Mouse (Mus musculus) MEL (cell line): Measurements from ENCODE around the gene Rhov. TPM values are rescaled to one million over a fixed set of nuclear protein-coding genes. Genes with fewer than 3 reads are reported as not detected.
A peak's percentile ranks its signal among the peaks of the same experiment; 100 is the strongest.

Source experiments
- DNase-seq: peaks from one replicate; pipeline ENCODE4 v3.0.0; 2011; ENCODE audit warnings: low read depth, low spot score
- H3K27ac ChIP-seq: 2 replicates; pipeline ENCODE4 v1.5.1; 2012; ENCODE audit warnings: low read depth, mild to moderate bottlenecking, control low read depth, low read length, moderate library complexity; ENCODE audit not compliant: control insufficient read depth
- H3K27me3 ChIP-seq, 2 experiments: fragments of 150-350 bp in 1 of 2; sonication (generic) in 1 of 2; 2 replicates each; pipeline ENCODE4 v1.6.1; 2012; ENCODE audit warnings: low read length in 2 of 2, mild to moderate bottlenecking in 2 of 2, improper control_type of control experiment in 1 of 2, moderate library complexity in 1 of 2; ENCODE audit not compliant: insufficient read depth in 2 of 2, control insufficient read depth in 1 of 2
- H3K36me3 ChIP-seq, 2 experiments: 2 replicates each; pipeline ENCODE4 v1.6.1; 2012 to 2014; ENCODE audit warnings: low read length in 2 of 2, improper control_type of control experiment in 1 of 2, inconsistent platforms in 1 of 2, mild to moderate bottlenecking in 1 of 2; ENCODE audit not compliant: insufficient read depth in 2 of 2, control insufficient read depth in 1 of 2
- H3K4me1 ChIP-seq, 2 experiments: fragments of 150-350 bp in 1 of 2; sonication (generic) in 1 of 2; 2 replicates each; pipeline ENCODE4 v1.6.1; 2012; ENCODE audit warnings: low read length in 2 of 2, improper control_type of control experiment in 1 of 2, mild to moderate bottlenecking in 1 of 2; ENCODE audit not compliant: insufficient read depth in 2 of 2, control insufficient read depth in 1 of 2
- H3K4me3 ChIP-seq, 2 experiments: fragments of 150-350 bp in 1 of 2; sonication (generic) in 1 of 2; 2 replicates each; pipeline ENCODE4 v1.5.1; 2012; ENCODE audit warnings: low read depth in 2 of 2, low read length in 2 of 2, mild to moderate bottlenecking in 2 of 2, moderate library complexity in 2 of 2, control low read depth in 1 of 2, improper control_type of control experiment in 1 of 2; ENCODE audit not compliant: control insufficient read depth in 1 of 2, insufficient read depth in 1 of 2
- H3K79me2 ChIP-seq: 2 replicates; pipeline ENCODE4 v1.6.1; 2012; ENCODE audit warnings: mild to moderate bottlenecking, low read length, moderate library complexity; ENCODE audit not compliant: control insufficient read depth, poor library complexity, insufficient read depth
- H3K9ac ChIP-seq: 2 replicates; pipeline ENCODE4 v1.6.1; 2012; ENCODE audit warnings: low read depth, mild to moderate bottlenecking, control low read depth, low read length, moderate library complexity; ENCODE audit not compliant: control insufficient read depth, poor library complexity, severe bottlenecking
- H3K9me3 ChIP-seq: fragments of 150-350 bp; sonication (generic); replicated peaks from 2 replicates; pipeline ENCODE4 v1.6.1; 2012; ENCODE audit warnings: mild to moderate bottlenecking, low read length, improper control_type of control experiment, moderate library complexity; ENCODE audit not compliant: insufficient read depth
- CHD1 ChIP-seq: IDR thresholded peaks from 2 replicates; pipeline ENCODE4 v1.6.1; 2012; ENCODE audit warnings: low read depth, mild to moderate bottlenecking, inconsistent platforms, low read length, improper control_type of control experiment
- CTCF ChIP-seq, 3 experiments: IDR thresholded peaks in 2 of 3; conservative IDR thresholded peaks in 1 of 3; 2 replicates each; pipeline ENCODE4 v1.5.1; 2011 to 2012; ENCODE audit warnings: low read length in 3 of 3, low read depth in 2 of 3, mild to moderate bottlenecking in 2 of 3, improper control_type of control experiment in 1 of 3, inconsistent platforms in 1 of 3, mixed read lengths in 1 of 3, moderate library complexity in 1 of 3; ENCODE audit not compliant: control insufficient read depth in 1 of 3, insufficient read depth in 1 of 3, poor library complexity in 1 of 3, severe bottlenecking in 1 of 3
- E2F4 ChIP-seq: IDR thresholded peaks from 2 replicates; pipeline ENCODE4 v1.6.1; 2011; ENCODE audit warnings: low read depth, low read length, improper control_type of control experiment, borderline replicate concordance
- ELF1 ChIP-seq: IDR thresholded peaks from 2 replicates; pipeline ENCODE4 v1.6.1; 2014; ENCODE audit warnings: low read depth, mild to moderate bottlenecking, inconsistent platforms, low read length, improper control_type of control experiment, moderate library complexity
- EP300 ChIP-seq, 2 experiments: IDR thresholded peaks; 2 replicates each; pipeline ENCODE4 v1.6.1; 2011; ENCODE audit warnings: improper control_type of control experiment in 2 of 2, low read length in 2 of 2, low read depth in 1 of 2, mild to moderate bottlenecking in 1 of 2
- ETS1 ChIP-seq: IDR thresholded peaks from 2 replicates; pipeline ENCODE4 v1.6.1; 2012; ENCODE audit warnings: low read depth, mild to moderate bottlenecking, inconsistent platforms, low read length, improper control_type of control experiment, moderate library complexity
- GABPA ChIP-seq: IDR thresholded peaks from 2 replicates; pipeline ENCODE4 v1.6.1; 2012; ENCODE audit warnings: low read depth, mild to moderate bottlenecking, inconsistent platforms, low read length, improper control_type of control experiment, moderate library complexity
- MAZ ChIP-seq: IDR thresholded peaks from 2 replicates; pipeline ENCODE4 v1.6.1; 2012; ENCODE audit warnings: low read depth, mild to moderate bottlenecking, inconsistent platforms, low read length, improper control_type of control experiment
- MYC ChIP-seq: IDR thresholded peaks from 2 replicates; pipeline ENCODE4 v1.6.1; 2011; ENCODE audit warnings: low read depth, mild to moderate bottlenecking, low read length, improper control_type of control experiment, moderate library complexity
- NELFE ChIP-seq: IDR thresholded peaks from 2 replicates; pipeline ENCODE4 v1.6.1; 2011; ENCODE audit warnings: low read depth, low read length, improper control_type of control experiment
- NRF1 ChIP-seq: IDR thresholded peaks from 2 replicates; pipeline ENCODE4 v1.6.1; 2014; ENCODE audit warnings: low read depth, mild to moderate bottlenecking, inconsistent platforms, low read length, improper control_type of control experiment, moderate library complexity; ENCODE audit not compliant: poor library complexity, insufficient read depth, severe bottlenecking
- POLR2A ChIP-seq, 2 experiments: IDR thresholded peaks; 2 replicates each; pipeline ENCODE4 v1.6.1; 2011 to 2012; ENCODE audit warnings: low read length in 2 of 2, mild to moderate bottlenecking in 2 of 2, control low read depth in 1 of 2, improper control_type of control experiment in 1 of 2, low read depth in 1 of 2, moderate library complexity in 1 of 2; ENCODE audit not compliant: control insufficient read depth in 1 of 2, insufficient read depth in 1 of 2, poor library complexity in 1 of 2
- POLR2AphosphoS2 ChIP-seq: IDR thresholded peaks from 2 replicates; pipeline ENCODE4 v1.6.1; 2011; ENCODE audit warnings: low read length, improper control_type of control experiment
- RAD21 ChIP-seq: IDR thresholded peaks from 2 replicates; pipeline ENCODE4 v1.6.1; 2011; ENCODE audit warnings: mild to moderate bottlenecking, low read depth, low read length, improper control_type of control experiment
- RCOR1 ChIP-seq: IDR thresholded peaks from 2 replicates; pipeline ENCODE4 v1.6.1; 2012; ENCODE audit warnings: low read depth, mild to moderate bottlenecking, inconsistent platforms, low read length, improper control_type of control experiment
- SMC3 ChIP-seq: IDR thresholded peaks from 2 replicates; pipeline ENCODE4 v1.6.1; 2011; ENCODE audit warnings: low read depth, low read length, improper control_type of control experiment
- TAL1 ChIP-seq: IDR thresholded peaks from 2 replicates; pipeline ENCODE4 v1.6.1; 2012; ENCODE audit warnings: mild to moderate bottlenecking, inconsistent platforms, low read length, moderate library complexity, mixed read lengths
- TBP ChIP-seq: IDR thresholded peaks from 2 replicates; pipeline ENCODE4 v1.8.0; 2011; ENCODE audit warnings: low read depth, low read length, improper control_type of control experiment
- TCF12 ChIP-seq: IDR thresholded peaks from 2 replicates; pipeline ENCODE4 v1.6.1; 2014; ENCODE audit warnings: low read depth, mild to moderate bottlenecking, inconsistent platforms, low read length, improper control_type of control experiment, moderate library complexity
- USF2 ChIP-seq, 2 experiments: IDR thresholded peaks; 2 replicates each; pipeline ENCODE4 v1.6.1; 2011 to 2012; ENCODE audit warnings: improper control_type of control experiment in 2 of 2, low read length in 2 of 2, borderline replicate concordance in 1 of 2, inconsistent platforms in 1 of 2, low read depth in 1 of 2, mild to moderate bottlenecking in 1 of 2; ENCODE audit not compliant: insufficient read depth in 1 of 2
- ZC3H11A ChIP-seq: IDR thresholded peaks from 2 replicates; pipeline ENCODE4 v1.6.1; 2012; ENCODE audit warnings: low read depth, mild to moderate bottlenecking, inconsistent platforms, low read length, improper control_type of control experiment
- ZMIZ1 ChIP-seq: IDR thresholded peaks from 2 replicates; pipeline ENCODE4 v1.6.1; 2012; ENCODE audit warnings: low read depth, mild to moderate bottlenecking, inconsistent platforms, low read length, improper control_type of control experiment, moderate library complexity
- polyA plus RNA-seq, 2 experiments: library from polyadenylated mRNA; stranded (reverse) in 1 of 2; unstranded in 1 of 2; fragments of >175 nt in 1 of 2; fragments of >200 nt in 1 of 2; gene quantifications; 2 replicates each; pipeline versions ENCODE4 v1.2.1 to v1.2.4; 2012; ENCODE audit warnings: low replicate concordance in 2 of 2, low read depth in 1 of 2; ENCODE audit not compliant: insufficient read length in 2 of 2, insufficient read depth in 1 of 2, missing spikeins in 1 of 2
- total RNA-seq: library from RNA; depleted of rRNA; stranded (reverse); fragments of 300-350 nt; gene quantifications from 2 replicates; pipeline ENCODE4 v1.2.3, GENCODE M21; 2012

The Rhov gene
- total and polyA plus RNA-seq, 3 experiments = not detected

DNA sequence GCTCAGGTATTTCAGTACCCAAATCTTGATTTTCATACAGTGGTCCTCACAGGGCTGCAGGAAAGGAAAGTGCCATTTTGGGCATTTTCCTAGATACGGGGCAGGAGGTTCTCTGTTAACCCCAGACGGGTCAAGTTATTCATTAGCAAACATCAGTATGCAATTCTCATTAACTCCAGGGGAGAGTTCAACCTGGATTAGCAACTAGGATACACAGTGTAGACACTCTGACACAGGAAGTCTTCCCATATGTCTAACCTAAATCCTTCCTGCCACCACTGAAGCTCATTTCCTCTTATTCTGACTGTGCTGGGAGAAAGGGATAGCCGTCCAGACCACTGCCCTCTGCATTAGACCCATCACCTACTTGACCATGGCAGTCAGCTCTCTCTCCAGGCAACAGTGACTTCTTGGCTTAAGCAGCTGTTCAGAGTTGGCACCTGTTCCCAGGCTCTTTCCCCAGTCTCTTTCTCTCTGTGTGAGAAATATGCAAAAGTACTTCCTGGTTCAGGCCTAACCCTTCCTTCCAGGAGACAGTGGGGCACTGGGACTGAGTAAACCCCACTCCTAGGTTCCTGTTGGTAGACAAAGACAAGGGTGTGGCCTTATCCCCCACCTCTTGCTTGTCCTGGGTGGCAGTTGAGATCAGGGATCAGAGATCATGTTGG lies 47.1 kb upstream of the Rhov start:
- Histone ChIP-seq H3K4me3 (no peak overlapping the region), H3K9me3 (no peaks in the 10 kb centered on the region), H3K79me2 (no peaks in the 10 kb centered on the region), H3K27me3 (no peaks in the 10 kb centered on the region), H3K36me3 (no peaks in the 10 kb centered on the region; a peak in 1 of 4 replicates), H3K27ac (no peak overlapping the region), H3K9ac (no peak overlapping the region), H3K4me1 (peaks cover 4 to 12% of the 10 kb centered on the region in 2 experiments)
- no peak for TF ChIP-seq EP300 (IDR thresholded peaks at IDR 0.05; ENCODE audit: low read depth in 1 of 2, low read length in 2 of 2)
- TF ChIP-seq POLR2A (IDR thresholded peaks at IDR 0.05; ENCODE audit: control insufficient read depth in 1 of 2, insufficient read depth in 1 of 2, low read depth in 1 of 2, low read length in 2 of 2, poor library complexity in 1 of 2) = no peak
- TF ChIP-seq CTCF (IDR thresholded peaks at IDR 0.05 in 2 of 3, conservative IDR thresholded peaks at IDR 0.05 in 1 of 3; ENCODE audit: control insufficient read depth in 1 of 3, insufficient read depth in 1 of 3, low read depth in 2 of 3, low read length in 3 of 3, poor library complexity in 1 of 3, severe bottlenecking in 1 of 3) = no peak
- TF ChIP-seq TBP = no peak
- TF ChIP-seq CHD1 = no peak
- no peak for TF ChIP-seq MYC
- no peak for TF ChIP-seq ELF1
- DNase-seq = peak; percentile 42

GRCm38 (mm10) chr2:119314742-119315310 lies 43.8 kb upstream of the Rhov start:
- no peak overlapping the region for H3K4me3 ChIP-seq
- no peak for DNase-seq
- no peaks in the 10 kb centered on the region for H3K9me3 ChIP-seq
- peaks cover 0 to 3% of the 10 kb centered on the region in 2 experiments; a peak in 3 of 4 replicates for H3K4me1 ChIP-seq
- H3K79me2 ChIP-seq = no peaks in the 10 kb centered on the region
- no peaks in the 10 kb centered on the region for H3K27me3 ChIP-seq
- no peak overlapping the region for H3K9ac ChIP-seq
- TF ChIP-seq GABPA = no peak
- TF ChIP-seq POLR2AphosphoS2 = no peak
- no peak for TF ChIP-seq NELFE
- TF ChIP-seq ELF1 = no peak
- TF ChIP-seq E2F4 = no peak
- no peak for TF ChIP-seq ZC3H11A
- no peak for TF ChIP-seq MAZ
- no peak for TF ChIP-seq RCOR1
- TF ChIP-seq SMC3 = no peak
- no peak for TF ChIP-seq CHD1
- TF ChIP-seq NRF1 = no peak
- no peak for TF ChIP-seq POLR2A (IDR thresholded peaks at IDR 0.05; ENCODE audit: control insufficient read depth in 1 of 2, insufficient read depth in 1 of 2, low read depth in 1 of 2, low read length in 2 of 2, poor library complexity in 1 of 2)
- no peak for TF ChIP-seq ETS1
- no peak for TF ChIP-seq CTCF (IDR thresholded peaks at IDR 0.05 in 2 of 3, conservative IDR thresholded peaks at IDR 0.05 in 1 of 3; ENCODE audit: control insufficient read depth in 1 of 3, insufficient read depth in 1 of 3, low read depth in 2 of 3, low read length in 3 of 3, poor library complexity in 1 of 3, severe bottlenecking in 1 of 3)
- TF ChIP-seq TCF12 = no peak
- no peak for TF ChIP-seq USF2 (IDR thresholded peaks at IDR 0.05; ENCODE audit: borderline replicate concordance in 1 of 2, insufficient read depth in 1 of 2, low read depth in 1 of 2, low read length in 2 of 2)
- TF ChIP-seq ZMIZ1 = no peak
- no peak for TF ChIP-seq RAD21
- no peak for TF ChIP-seq MYC
- no peak for TF ChIP-seq TAL1
- H3K36me3 ChIP-seq = no peaks in the 10 kb centered on the region
- H3K27ac ChIP-seq = no peak overlapping the region
